Mouse (Mus musculus): ENCODE results near the gene Gbp5. TPM values are rescaled to one million over a fixed set of nuclear protein-coding genes. Genes with fewer than 3 reads are reported as not detected.

Gene Gbp5
- 1 to 10 TPM; 2.2 to 3.2 TPM for total RNA-seq (2021)
- long read RNA-seq, experiment 1 = 0 reads
- long read RNA-seq, experiment 2 = 0 reads

- DNase-seq = peak; percentile 34
Measured at GRCm38 (mm10) chr3:142493536-142494061, at the start of gene Gbp5. Gbp5 (plus strand) TSS chr3:142493978.

GRCm38 (mm10) chr3:142454198-142454597, 39.6 kb upstream of the Gbp5 start:
- DNase-seq = no peak

- no peak for DNase-seq
Measured at GRCm38 (mm10) chr3:142459241-142459640, 34.5 kb upstream of the Gbp5 start.

GRCm38 (mm10) chr3:142462764-142463751, 30.7 kb upstream of the Gbp5 start:
- DNase-seq = no peak

GRCm38 (mm10) chr3:142474349-142474983, 19.3 kb upstream of the Gbp5 start:
- no peak for DNase-seq

- peak; percentile 61 for DNase-seq
Measured at GRCm38 (mm10) chr3:142475913-142476312, 17.9 kb upstream of the Gbp5 start.

GRCm38 (mm10) chr3:142477866-142478265, 15.9 kb upstream of the Gbp5 start:
- no peak for DNase-seq

- DNase-seq = no peak
Measured at GRCm38 (mm10) chr3:142478360-142478759, 15.4 kb upstream of the Gbp5 start.

GRCm38 (mm10) chr3:142490465-142490864, 3.3 kb upstream of the Gbp5 start:
- peak; percentile 64 for DNase-seq

GRCm38 (mm10) chr3:142495146-142495655, 1.4 kb downstream of the Gbp5 start:
- no peak for DNase-seq

- DNase-seq = no peak
Measured at GRCm38 (mm10) chr3:142496113-142497101, 2.6 kb downstream of the Gbp5 start.

- no peak for DNase-seq
Measured at GRCm38 (mm10) chr3:142497123-142497841, 3.5 kb downstream of the Gbp5 start.

- no peak for DNase-seq
Measured at GRCm38 (mm10) chr3:142498941-142499340, 5.2 kb downstream of the Gbp5 start.

- DNase-seq = no peak
Measured at GRCm38 (mm10) chr3:142528116-142528515, 34.3 kb downstream of the Gbp5 start.

- DNase-seq = no peak
Measured at GRCm38 (mm10) chr3:142529597-142529996, 35.8 kb downstream of the Gbp5 start.

- DNase-seq = peak; percentile 22
Measured at GRCm38 (mm10) chr3:142530087-142530953, 36.5 kb downstream of the Gbp5 start, which contains the start of gene Gbp7. Gbp7 (plus strand) TSS chr3:142530342.

- no peak for DNase-seq
Measured at GRCm38 (mm10) chr3:142531595-142531994, 37.8 kb downstream of the Gbp5 start.

- DNase-seq = no peak
Measured at GRCm38 (mm10) chr3:142533185-142533584, 39.4 kb downstream of the Gbp5 start.

- no peak for DNase-seq
Measured at GRCm38 (mm10) chr3:142535667-142536066, 41.9 kb downstream of the Gbp5 start.

GRCm38 (mm10) chr3:142541391-142541790, 47.6 kb downstream of the Gbp5 start:
- DNase-seq = no peak

All from gastrocnemius, postnatal 10 days (tissue).